Mouse (Mus musculus) activated CD4-positive, CD25-positive, alpha-beta regulatory T cell, adult 4 months (primary cell): ENCODE results near the gene Orc1. TPM values are rescaled to one million over a fixed set of nuclear protein-coding genes. Genes with fewer than 3 reads are reported as not detected.

Experiments
- ATAC-seq: one replicate; pipeline ENCODE4 v1.8.0; 2017
- polyA plus RNA-seq, 2 experiments: library from polyadenylated mRNA; unstranded; fragments of 100-300 nt; shearing (Covaris generic); gene quantifications; one replicate each; pipeline ENCODE4 v1.2.1; 2017

Orc1 gene
- polyA plus RNA-seq = 1 to 10 TPM; 3.0 to 3.7 TPM

- peak; percentile 96 for ATAC-seq
Measured at GRCm38 (mm10) chr4:108578840-108579742, at the start of gene Orc1, which contains the start of gene Prpf38a. Gene Orc1, plus strand, starts transcription at chr4:108579423. Gene Prpf38a, minus strand, starts transcription at chr4:108579336.

- ATAC-seq = no peak
Measured at GRCm38 (mm10) chr4:108539701-108540100, 39.5 kb upstream of the Orc1 start.

- ATAC-seq = no peak
Measured at GRCm38 (mm10) chr4:108565026-108565425, 14.2 kb upstream of the Orc1 start.

GRCm38 (mm10) chr4:108572644-108573043, 6.6 kb upstream of the Orc1 start:
- ATAC-seq = no peak

GRCm38 (mm10) chr4:108579743-108580411, 654 bp downstream of the Orc1 start:
- peak; percentile 11 for ATAC-seq

GRCm38 (mm10) chr4:108593376-108593775, 14.2 kb downstream of the Orc1 start:
- ATAC-seq = no peak

- no peak for ATAC-seq
Measured at GRCm38 (mm10) chr4:108595785-108596184, 16.6 kb downstream of the Orc1 start.

GRCm38 (mm10) chr4:108598306-108598705, 19.1 kb downstream of the Orc1 start:
- ATAC-seq = no peak

- ATAC-seq = no peak
Measured at GRCm38 (mm10) chr4:108601870-108602269, 22.6 kb downstream of the Orc1 start.

- no peak for ATAC-seq
Measured at GRCm38 (mm10) chr4:108608651-108609050, 29.4 kb downstream of the Orc1 start.

GRCm38 (mm10) chr4:108610935-108611334, 31.7 kb downstream of the Orc1 start:
- ATAC-seq = no peak

- ATAC-seq = no peak
Measured at GRCm38 (mm10) chr4:108618586-108618985, 39.4 kb downstream of the Orc1 start.

- ATAC-seq = peak; percentile 13
Measured at GRCm38 (mm10) chr4:108619165-108619564, 39.9 kb downstream of the Orc1 start.

- ATAC-seq = peak; percentile 87
Measured at GRCm38 (mm10) chr4:108619587-108620341, 40.5 kb downstream of the Orc1 start, which contains the start of gene Cc2d1b. Gene Cc2d1b, plus strand, starts transcription at chr4:108619940.

- ATAC-seq = no peak
Measured at GRCm38 (mm10) chr4:108620536-108620935, 41.3 kb downstream of the Orc1 start.

- ATAC-seq = no peak
Measured at GRCm38 (mm10) chr4:108621504-108621903, 42.3 kb downstream of the Orc1 start.

- no peak for ATAC-seq
Measured at GRCm38 (mm10) chr4:108627066-108627465, 47.8 kb downstream of the Orc1 start.

- no peak for ATAC-seq
Measured at GRCm38 (mm10) chr4:108629363-108629880, 50.2 kb downstream of the Orc1 start.

GRCm38 (mm10) chr4:108630096-108630495, 50.9 kb downstream of the Orc1 start:
- ATAC-seq = no peak

- no peak for ATAC-seq
Measured at GRCm38 (mm10) chr4:108631616-108632015, 52.4 kb downstream of the Orc1 start.

- no peak for ATAC-seq
Measured at GRCm38 (mm10) chr4:108633703-108634102, 54.5 kb downstream of the Orc1 start.

GRCm38 (mm10) chr4:108634696-108635095, 55.5 kb downstream of the Orc1 start:
- ATAC-seq = no peak

- ATAC-seq = no peak
Measured at GRCm38 (mm10) chr4:108635101-108635500, 55.9 kb downstream of the Orc1 start.
